Mouse (Mus musculus) left cerebral cortex, adult 8-10 months (tissue): ENCODE data around the gene Prkx. TPM values are rescaled to one million over a fixed set of nuclear protein-coding genes. Genes with fewer than 3 reads are reported as not detected.

ENCODE experiments used
- DNase-seq, 2 experiments: peaks; one replicate each; pipeline ENCODE4 v3.0.0; 2022; ENCODE audit warnings: low spot score in 2 of 2
- total RNA-seq, 4 experiments: library from RNA; stranded (reverse); gene quantifications; 2 replicates each; pipeline ENCODE4 v1.2.4; 2022

Prkx gene
- total RNA-seq: 10 to 100 TPM in 3 of 4 experiments, 1 to 10 TPM in 1; 9.9 to 11.3 (median 10.6) TPM

DNA sequence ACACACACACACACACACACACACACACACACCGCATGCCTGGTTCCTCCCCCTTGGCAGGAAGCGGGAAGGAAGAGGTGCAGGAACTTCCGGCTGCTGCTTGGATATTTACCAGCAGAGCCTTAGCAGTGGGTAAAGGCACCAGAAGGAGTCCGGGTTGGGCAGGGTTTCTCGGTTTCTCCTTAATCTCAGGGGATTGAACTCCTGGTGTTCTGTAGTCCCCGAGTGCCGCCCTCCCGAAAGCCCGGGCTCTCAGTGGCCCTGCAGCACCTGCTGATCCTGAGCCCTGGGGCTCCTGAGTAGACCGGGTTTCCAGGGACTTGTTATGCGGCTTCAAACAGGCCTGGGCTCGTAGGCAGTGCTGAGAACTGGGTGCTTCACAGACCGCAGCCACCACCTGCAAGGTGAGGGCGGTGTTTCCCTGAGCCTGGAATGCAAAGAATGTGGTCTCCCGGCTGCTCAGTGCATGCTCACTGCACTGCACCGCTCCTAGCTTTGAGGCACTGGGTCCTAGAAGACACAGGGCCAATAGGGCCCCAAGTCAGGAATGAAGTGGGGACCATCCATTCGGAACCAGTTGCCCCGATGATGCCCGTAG is at the start of gene Prkx:
TSS of gene Prkx (minus strand) at position 41 of the 598 bp plus-strand sequence.
- peak; percentile 22 to 44 for DNase-seq

DNA sequence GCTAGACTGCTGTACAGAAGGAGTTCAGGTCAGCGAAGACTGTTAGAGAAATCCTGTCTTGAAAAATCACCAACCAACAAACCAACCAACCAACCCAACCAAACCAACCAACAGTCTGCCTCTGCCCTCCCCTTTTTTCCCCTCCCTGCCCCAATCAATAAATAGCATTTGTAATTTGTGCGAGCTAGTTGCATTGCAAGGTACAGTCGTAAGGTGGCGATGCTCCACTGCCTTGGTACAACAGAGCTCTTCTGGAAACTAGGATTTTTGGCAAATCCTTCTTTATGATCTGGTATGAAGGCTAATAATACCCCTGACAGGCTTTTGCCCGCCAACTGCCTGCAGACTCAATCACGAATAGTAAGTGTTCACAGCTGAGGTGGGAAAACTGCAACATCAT is 16.0 kb upstream of the Prkx start:
- no peak for DNase-seq

DNA sequence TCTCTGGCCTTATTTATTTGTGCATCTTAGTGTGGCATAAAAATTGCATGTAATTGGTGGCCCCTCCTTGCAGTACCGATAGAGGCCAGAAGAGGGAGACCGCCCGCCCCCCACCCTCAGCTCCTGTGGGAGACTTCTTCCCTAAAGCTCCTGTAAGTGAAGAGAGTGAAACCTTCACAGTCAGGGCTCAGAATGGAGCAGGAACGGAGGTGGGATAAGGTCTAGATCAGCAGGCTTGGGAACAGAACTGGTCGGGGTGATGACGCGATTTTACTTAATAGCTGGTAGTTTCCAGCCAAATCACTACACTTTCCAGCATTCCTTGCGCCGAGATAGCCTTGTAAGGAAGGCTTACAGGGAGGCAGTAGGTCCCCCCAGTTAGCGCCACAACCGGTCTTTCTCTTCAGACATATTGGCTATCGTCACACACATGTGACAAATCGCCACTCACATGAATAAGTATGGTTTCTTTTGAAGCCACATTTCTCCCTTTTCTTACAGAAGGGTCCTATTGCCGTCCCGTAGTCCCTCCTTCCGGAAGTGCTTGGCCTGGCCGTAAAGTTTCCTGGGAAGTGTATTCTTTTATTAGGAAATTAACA is 14.6 kb upstream of the Prkx start:
- peak; percentile 46 to 71 for DNase-seq

DNA sequence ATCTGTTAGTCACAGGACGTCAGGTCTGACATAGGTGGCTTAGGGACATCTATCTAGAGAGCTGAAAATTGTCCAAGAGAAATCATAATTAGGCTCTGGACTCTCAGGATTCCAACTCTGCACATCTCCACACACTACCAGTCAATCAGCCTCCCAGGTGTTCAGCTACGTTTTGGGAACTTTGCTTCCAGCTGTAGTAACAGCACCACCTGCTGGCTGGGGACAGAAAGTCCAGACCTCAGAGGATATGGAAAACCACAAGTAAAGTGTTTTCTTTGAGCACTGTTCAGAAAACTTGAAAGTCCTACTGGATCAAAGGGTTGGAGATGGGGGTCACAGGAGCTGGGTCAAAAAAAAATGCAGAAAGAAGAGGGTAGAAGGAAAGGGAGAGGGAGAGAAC is 12.5 kb upstream of the Prkx start:
- DNase-seq: no peak

DNA sequence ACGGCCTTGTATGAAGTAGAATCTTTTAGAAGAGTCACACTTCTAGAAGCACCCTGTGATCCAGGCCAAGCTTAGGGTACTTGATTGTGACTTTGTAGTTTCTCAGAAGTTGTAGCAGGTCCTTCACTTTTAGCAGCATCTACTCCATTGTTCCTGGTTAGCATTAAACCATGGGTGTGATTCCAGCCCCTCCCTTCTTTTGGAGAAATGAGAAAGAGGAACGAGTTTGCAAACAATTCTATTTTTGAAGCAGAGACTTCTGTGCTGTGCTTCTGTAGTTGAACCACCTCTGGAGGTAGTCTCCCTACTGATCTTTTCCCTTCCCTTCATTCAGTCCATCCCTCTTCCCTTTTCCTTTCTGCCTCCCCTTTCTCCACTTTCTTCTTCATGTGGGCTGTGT is 6.2 kb upstream of the Prkx start:
- no peak for DNase-seq

DNA sequence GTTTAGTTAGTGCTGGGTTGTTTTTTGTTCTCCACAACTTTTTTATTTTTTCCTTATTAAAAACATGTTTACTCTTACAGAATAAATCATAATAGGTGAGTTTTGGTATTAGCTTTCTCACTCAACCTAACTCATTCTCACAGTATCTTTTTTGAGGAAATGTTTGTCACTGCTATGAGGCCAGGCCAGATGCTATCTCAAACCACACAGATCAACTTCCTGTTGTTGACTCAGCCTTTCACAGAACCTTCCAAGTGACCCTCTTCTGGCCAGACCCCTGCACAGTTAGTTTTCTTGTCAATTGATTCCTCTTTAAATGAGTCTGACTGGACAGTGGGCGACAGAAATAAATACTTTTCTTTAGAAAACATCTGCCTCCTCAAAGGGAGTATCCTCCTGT is 5.5 kb upstream of the Prkx start:
- DNase-seq: no peak

DNA sequence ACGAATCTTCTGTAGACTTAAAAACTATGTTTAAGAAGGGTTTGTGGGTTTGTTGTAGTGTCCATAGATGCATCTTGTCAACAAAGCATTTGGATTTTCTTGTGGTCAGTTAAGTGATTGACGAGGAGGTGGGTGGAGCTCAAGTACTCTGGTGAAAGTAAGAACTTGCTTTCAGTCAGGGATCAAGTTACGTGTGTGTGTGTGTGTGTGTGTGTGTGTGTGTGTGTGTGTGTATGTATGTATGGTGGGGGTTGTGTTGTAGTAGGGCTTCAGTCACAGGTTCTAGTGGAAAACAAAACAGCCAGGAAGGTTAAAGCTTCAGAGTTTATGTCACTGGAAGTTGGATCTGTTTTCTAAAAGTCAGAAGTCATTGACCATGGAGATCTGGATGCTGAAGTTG is 3.5 kb upstream of the Prkx start:
- no peak for DNase-seq

DNA sequence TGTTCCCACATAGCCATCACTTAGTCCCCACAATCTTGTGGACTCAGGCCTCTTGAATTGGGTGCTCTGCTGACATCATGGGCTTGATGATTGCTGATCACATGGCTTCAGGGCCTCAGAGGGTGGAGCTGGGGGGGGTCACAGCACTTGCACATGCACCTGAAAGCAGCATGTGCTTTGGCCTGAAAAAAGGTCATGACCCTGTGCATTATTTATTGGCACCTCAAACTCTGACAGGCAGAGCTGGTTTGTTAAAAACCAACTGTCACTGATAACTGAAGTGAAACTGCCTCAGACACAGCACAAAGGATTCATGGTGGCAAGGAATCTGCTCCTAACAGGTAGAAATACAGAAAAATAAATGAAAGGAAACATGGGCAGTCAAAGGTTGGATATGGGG is 1.7 kb upstream of the Prkx start:
- DNase-seq: no peak

DNA sequence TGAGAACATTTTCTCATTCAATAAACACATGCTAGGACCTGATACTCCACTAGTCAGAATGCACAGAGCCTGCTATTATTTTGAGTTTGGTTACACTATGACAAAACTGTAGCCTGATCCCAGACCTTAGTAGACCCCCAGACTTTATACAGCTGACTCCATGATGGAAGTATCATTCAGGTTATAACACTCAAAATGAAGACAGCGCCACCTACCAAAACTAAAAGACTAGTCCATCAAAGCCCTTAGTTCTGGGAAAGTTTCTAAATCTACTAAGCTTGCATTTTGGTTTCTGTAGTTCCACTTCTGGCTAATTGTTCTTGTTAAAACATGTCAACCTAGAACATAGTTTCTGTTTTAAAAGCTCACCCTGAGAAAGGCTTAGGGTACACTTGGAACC is 838 bp upstream of the Prkx start:
- DNase-seq: no peak

DNA sequence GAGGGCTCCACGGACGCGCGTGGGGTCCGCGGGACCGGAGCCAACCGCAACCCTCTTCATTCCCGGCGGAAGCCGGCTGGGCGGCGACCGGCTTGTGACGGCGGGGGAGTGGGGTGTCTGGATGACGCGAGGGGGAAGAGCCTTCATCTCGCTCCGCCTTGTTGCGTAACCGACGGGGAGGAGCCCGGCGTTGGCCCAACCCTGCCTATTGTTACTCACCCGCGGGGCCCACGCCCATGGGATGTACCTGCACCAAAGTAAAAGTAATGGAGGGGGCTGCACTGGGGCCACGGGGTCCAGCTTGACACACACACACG is 262 bp downstream of the Prkx start:
- DNase-seq: peak; percentile 68 to 87

DNA sequence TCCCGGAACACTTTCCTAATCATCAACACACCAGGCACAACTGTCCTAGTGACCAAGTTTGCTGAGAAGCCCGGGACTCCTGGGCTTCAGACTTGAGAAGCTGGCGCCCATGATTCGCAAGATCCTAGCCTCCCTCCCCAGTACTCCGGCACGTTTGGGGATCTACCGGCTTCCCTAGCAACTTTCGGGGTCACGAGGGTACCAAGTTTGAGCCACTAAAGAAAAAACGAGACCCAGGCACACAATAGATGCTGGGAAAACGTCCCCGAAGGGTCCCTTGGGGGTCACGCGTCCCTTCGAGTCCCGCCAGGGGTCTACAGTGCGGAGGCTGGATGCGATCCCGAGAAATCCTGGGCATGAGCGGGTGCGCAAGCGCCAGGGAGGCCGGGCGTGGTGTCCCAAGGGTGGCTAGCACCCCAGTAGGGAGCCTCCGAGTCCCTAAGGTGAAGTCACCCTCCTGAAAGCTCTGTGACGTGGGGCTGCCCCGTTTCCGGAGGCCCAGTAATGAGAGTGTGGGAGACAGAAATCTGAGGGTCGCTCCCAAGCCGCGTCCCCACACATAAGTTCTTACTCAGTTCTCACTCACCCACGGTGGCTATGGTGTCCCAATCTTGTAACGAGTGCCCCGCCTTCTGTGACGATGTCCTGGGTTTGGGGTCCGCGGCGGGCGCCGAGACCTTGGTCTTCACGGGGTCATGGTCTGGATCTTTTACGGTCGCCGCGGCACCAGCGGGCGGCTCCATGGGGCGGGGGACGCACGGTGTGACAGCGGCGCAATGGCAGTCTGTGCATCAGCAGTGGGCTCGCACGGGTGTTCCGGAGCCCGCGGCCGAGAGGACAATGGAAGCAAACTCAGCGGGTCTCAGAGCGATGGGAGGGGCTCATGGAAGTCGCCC is 868 bp downstream of the Prkx start:
- no peak for DNase-seq

DNA sequence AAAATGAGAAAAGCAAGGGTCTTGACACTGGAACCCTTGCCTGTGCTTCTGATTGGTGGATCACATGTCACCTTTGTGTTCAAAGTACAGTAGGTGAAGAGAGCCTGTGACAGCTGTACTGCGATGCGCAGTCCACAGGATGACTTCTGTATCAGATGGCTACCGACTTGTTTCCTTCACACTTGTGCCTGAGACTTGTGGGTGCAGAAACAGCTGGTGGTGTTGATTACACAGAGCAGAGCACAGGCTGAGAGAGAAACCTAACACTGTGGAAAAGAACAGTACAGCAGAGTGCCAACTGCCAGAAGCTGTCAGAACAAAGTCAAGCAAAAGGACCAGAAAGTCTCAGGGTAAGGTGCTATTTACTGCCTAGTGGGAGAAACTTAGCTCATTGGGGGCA is 7.4 kb downstream of the Prkx start:
- peak in 1 of 2 experiments; percentile 18 for DNase-seq

DNA sequence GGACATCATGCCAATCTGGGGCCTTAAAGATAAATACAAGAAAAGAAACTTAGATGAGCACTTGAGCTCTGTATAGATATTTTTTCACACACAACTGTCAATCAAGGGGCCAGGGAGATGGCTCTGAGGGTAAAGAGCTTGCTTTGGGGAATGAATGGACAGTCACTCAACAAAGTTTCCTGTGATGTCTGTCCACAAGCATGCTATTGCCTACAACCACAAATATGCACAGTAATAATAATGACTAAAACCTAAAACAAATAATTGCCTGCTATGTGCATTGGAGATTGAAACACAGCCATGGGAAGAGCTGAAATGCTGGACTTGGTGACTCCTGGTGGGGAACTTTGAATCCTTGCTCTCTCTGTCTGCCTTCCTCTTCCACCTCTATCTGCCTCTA is 9.7 kb downstream of the Prkx start:
- DNase-seq: no peak

DNA sequence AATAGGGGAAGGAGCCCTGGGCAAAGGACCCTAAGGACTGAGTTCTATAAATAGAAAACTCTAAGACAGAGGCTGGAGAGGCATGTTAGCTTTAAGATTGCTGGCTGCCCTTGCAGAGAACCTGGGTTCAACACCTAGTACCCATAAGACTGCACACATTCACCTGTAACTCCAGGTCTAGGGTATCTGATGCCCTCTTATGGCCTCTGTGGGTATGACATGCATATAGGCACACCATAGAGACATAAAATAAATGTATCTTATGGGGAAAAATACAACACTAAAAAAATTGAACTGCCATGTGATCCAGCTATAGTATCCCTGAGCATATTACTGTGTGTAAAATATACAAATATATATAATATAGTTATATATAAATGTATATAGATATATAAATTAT is 18.3 kb downstream of the Prkx start:
- DNase-seq: no peak

DNA sequence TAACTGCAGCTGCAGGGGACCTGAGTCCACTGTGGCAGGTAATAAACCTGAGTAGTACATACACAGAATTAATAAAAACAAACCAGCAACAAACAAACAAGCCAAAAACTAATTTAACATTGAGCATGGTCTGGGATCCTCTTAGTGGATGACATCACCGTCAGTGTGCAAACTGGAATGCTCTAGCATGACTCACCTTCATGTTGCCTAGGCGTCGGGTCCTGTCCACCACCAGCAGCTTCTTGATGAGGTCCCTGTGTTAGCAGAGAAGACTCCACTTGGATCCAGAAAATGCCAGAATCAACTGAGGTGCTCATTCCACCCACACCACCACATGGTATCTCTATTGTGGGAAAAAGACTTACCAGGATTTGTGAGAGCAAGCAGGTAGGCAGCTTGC is 30.9 kb downstream of the Prkx start:
- no peak for DNase-seq

DNA sequence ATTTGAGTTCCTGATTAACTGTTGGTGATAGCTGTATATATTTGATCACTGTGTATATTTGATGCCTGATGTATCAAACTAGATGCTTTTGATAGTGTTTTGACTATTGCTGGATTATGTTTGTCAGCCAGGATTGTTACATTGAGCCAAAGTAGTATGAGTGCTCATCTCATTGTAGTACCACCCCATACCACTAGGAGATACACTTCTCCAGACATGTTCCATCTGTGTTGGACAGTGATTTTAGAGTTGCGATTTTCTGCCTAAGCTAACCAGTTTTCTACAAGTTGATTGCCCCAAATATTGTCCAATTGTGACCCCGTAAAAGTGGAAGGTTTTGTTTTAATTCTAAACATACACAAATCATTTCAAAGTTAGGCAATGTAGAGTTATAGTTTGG is 51.8 kb downstream of the Prkx start:
- no peak for DNase-seq

DNA sequence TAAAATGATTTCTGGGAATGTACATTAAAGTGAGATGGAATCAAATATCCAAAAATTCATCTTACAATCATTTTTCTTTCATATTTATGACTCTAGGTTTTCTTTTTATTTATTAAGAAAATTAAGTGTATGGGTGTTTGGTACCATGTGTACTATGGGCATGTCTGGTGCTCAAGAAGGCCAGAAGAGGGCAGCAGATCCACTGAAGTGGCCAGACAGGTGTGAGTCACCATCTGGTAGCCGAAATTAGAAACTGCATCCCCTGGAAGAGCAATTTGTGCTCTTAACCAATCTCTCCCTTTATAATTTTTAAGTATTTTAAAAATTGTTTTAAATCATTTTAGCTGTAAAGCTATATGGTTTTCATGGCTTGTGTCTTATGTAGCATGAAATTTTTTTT is 54.7 kb downstream of the Prkx start:
- DNase-seq: no peak

DNA sequence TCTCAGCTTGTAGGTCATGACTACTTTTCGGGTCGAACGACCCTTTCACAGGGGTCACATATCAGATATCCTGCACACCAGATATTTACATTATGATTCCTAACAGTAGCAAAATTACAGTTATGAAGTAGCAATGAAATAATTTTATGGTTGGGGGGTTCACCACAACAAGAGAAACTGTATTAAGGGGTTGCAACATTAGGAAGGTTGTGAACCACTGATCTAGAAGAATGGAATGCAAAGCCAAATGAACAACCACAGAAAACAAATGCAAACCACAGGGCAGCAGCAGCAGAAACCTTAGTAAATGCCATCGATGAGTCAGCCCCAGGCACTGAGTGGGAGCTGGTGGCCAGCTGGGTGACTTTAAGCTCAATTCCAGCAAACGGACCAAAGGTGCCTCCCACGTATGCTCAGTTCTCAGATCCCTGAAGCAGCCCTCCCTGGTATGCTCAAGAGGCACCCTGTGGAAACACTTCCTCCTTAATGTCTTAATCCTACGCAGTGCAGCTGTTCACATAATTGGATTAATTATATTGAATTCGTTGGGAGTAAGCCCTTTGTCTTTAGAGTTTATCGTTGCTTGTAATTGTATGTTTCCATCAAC is 62.0 kb downstream of the Prkx start:
- no peak for DNase-seq

DNA sequence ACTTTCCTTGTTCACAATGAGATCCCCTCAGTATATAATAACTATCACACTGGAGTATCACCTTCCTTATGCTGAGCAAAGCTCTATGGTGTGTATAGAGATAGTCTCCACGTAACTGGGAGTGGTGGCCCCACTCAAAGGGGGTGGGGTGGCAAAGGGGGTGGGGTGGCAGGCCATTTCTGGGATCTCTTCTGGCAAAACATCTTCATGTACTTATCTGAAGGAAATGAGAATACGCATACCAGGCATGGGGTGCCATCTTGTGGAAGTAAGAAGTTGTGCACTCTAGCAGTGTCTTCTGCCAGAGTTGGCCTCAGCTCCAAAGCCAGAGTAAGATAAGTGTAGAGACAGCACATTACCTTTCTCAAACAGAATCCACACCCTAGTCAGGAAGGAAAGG is 75.8 kb downstream of the Prkx start:
- DNase-seq: no peak
